Mouse (Mus musculus) bone marrow, adult 2 months (tissue): ENCODE measurements around the gene Casc3.

Source experiments
- CTCF ChIP-seq: fragments of 200-500 bp; IDR thresholded peaks from 2 replicates; pipeline ENCODE4 v1.5.1; 2011; ENCODE audit warnings: low read length, control low read depth; ENCODE audit not compliant: control insufficient read depth, insufficient read depth
- POLR2A ChIP-seq: fragments of 200-500 bp; IDR thresholded peaks from 2 replicates; pipeline ENCODE4 v1.6.1; 2011; ENCODE audit warnings: low read depth, mild to moderate bottlenecking, control low read depth, low read length, borderline replicate concordance; ENCODE audit not compliant: control insufficient read depth

- TF ChIP-seq CTCF = no peak
- TF ChIP-seq POLR2A = no peak
Observed at GRCm38 (mm10) chr11:98816706-98817239, 12.1 kb downstream of the Casc3 start.
